Mouse (Mus musculus) hematopoietic stem cell, adult 5-6 weeks (primary cell): ENCODE measurements around the gene Adgrg6. TPM values are rescaled to one million over a fixed set of nuclear protein-coding genes. Genes with fewer than 3 reads are reported as not detected.
A peak's percentile ranks its signal among the peaks of the same experiment; 100 is the strongest.

ENCODE experiments used
- ATAC-seq, 2 experiments: fragments of 125-278 bp in 1 of 2; replicated peaks in 1 of 2; 2 replicates each; pipeline ENCODE4 v1.8.0; 2016 to 2017; ENCODE audit warnings: inconsistent platforms in 2 of 2, mild to moderate bottlenecking in 2 of 2, moderate number of reproducible peaks in 2 of 2, low read depth in 1 of 2, moderate TSS enrichment in 1 of 2; ENCODE audit not compliant: low FRiP score in 2 of 2, poor library complexity in 2 of 2, severe bottlenecking in 2 of 2, insufficient read depth in 1 of 2, low TSS enrichment in 1 of 2
- total RNA-seq: library from RNA; stranded (forward); fragments of 172-1452, 232-1000 nt; gene quantifications from 2 replicates; pipeline ENCODE4 v1.2.3, GENCODE M21; 2017

The Adgrg6 gene
- total RNA-seq, 1 experiment from 2014 or later, result 0.35 TPM

- ATAC-seq, result no peak
Observed at GRCm38 (mm10) chr10:14459330-14459729, 86.1 kb downstream of the Adgrg6 start.

GRCm38 (mm10) chr10:14454481-14454880 is 91.0 kb downstream of the Adgrg6 start:
- ATAC-seq, result no peak; a peak in 1 of 4 replicates

- ATAC-seq, result peak; percentile 56 to 62; a peak in 2 of 4 replicates
Observed at GRCm38 (mm10) chr10:14451811-14452210, 93.6 kb downstream of the Adgrg6 start.

GRCm38 (mm10) chr10:14450073-14450472 is 95.4 kb downstream of the Adgrg6 start:
- ATAC-seq, result no peak

- ATAC-seq, result peak in 1 of 2 experiments; percentile 58; a peak in 2 of 4 replicates
Observed at GRCm38 (mm10) chr10:14445590-14446291, 99.7 kb downstream of the Adgrg6 start.

- no peak for ATAC-seq
Observed at GRCm38 (mm10) chr10:14440860-14441579, 104.4 kb downstream of the Adgrg6 start.

GRCm38 (mm10) chr10:14404070-14404469 is 141.4 kb downstream of the Adgrg6 start:
- no peak; a peak in 1 of 4 replicates for ATAC-seq

GRCm38 (mm10) chr10:14401744-14402143 is 143.7 kb downstream of the Adgrg6 start:
- ATAC-seq, result no peak

GRCm38 (mm10) chr10:14391025-14391639 is 154.3 kb downstream of the Adgrg6 start:
- ATAC-seq, result peak; percentile 80 to 86

- ATAC-seq, result no peak
Observed at GRCm38 (mm10) chr10:14385574-14385973, 159.9 kb downstream of the Adgrg6 start.

- ATAC-seq, result no peak
Observed at GRCm38 (mm10) chr10:14365065-14365589, 180.3 kb downstream of the Adgrg6 start.

- no peak for ATAC-seq
Observed at GRCm38 (mm10) chr10:14363226-14363625, 182.2 kb downstream of the Adgrg6 start.

GRCm38 (mm10) chr10:14358271-14358670 is 187.2 kb downstream of the Adgrg6 start:
- no peak for ATAC-seq

Other genes starting within 250 kb of the Adgrg6 start
- 60.4 and 75.2 TPM in 2 replicates for gene Vta1, start 159.9 kb upstream of the Adgrg6 start, total RNA-seq
- 1.0 TPM in 1 of 2 replicates, not detected in the other for gene Nmbr, start 159.9 kb upstream of the Adgrg6 start, total RNA-seq
- gene Gje1, start 172.6 kb upstream of the Adgrg6 start, total RNA-seq, result not detected in 2 replicates